Mouse (Mus musculus): ENCODE measurements at regions not wholly inside any gene's neighbourhood (a gene's known extent, or its start where the extent isn't known, plus 50 kb on each side); places are given as distances from the start of the nearest gene placed in this dataset.

DNA sequence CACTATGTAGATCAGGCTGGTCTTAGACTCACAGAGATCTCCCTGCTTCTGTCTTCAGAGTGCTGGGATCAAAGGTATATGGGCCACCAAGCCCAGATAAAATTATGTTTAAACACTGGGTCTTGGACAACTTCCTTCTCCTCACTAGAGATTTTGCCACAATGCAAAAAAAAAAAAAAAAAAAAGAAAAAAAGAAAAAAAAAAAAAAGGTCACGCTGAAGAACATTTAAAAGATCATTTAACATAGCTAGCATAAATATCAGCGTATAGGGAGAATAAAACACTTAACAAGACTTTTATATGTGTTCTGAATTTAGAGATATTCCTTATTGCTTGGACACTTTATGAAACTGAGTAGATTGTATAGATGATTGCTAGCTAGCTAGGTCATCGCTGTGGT, 137.1 kb upstream of the Slc38a2 start:
- DNase-seq (ENCODE audit: low read depth in 3 of 3, low spot score in 3 of 3), result no peak
- no peak overlapping the region for H3K4me2 ChIP-seq (ENCODE audit: low read depth)
- H3K4me1 ChIP-seq (replicated peaks; ENCODE audit: control insufficient read depth in 2 of 2, insufficient read depth in 2 of 2, low read length in 1 of 2), result peaks cover 0 to 3% of the 10 kb centered on the region in 2 experiments; a peak in 1 of 4 replicates
- H3K27ac ChIP-seq, result no peak overlapping the region
- WGBS (ENCODE audit: insufficient replicate concordance), result 65% methylated on average over 3 of the region's 3 CpGs
- H3K27me3 ChIP-seq (ENCODE audit: control insufficient read depth, insufficient read depth, low read length), result no peaks in the 10 kb centered on the region
- H3K9me3 ChIP-seq (ENCODE audit: control insufficient read depth, low read length), result no peaks in the 10 kb centered on the region
- ATAC-seq (ENCODE audit: insufficient read depth), result no peak
- H3K9ac ChIP-seq (replicated peaks), result no peak overlapping the region
- H3K36me3 ChIP-seq (replicated peaks; ENCODE audit: control insufficient read depth, insufficient read depth, low read depth), result no peaks in the 10 kb centered on the region
- no peak overlapping the region for H3K4me3 ChIP-seq (ENCODE audit: insufficient read depth in 1 of 2, low read depth in 2 of 2, low read length in 2 of 2)
- TF ChIP-seq EP300 (IDR thresholded peaks at IDR 0.05; ENCODE audit: low read depth) (no peak), CTCF (IDR thresholded peaks at IDR 0.05; ENCODE audit: low read depth) (no peak)

GRCm38 (mm10) chr15:96834862-96835261, 135.3 kb upstream of the Slc38a2 start:
- Histone ChIP-seq H3K9me3 (ENCODE audit: control insufficient read depth, low read length) (no peaks in the 10 kb centered on the region), H3K4me2 (ENCODE audit: low read depth) (no peak overlapping the region), H3K4me3 (ENCODE audit: insufficient read depth in 1 of 2, low read depth in 2 of 2, low read length in 2 of 2) (no peak overlapping the region), H3K27ac (no peak overlapping the region), H3K27me3 (ENCODE audit: control insufficient read depth, insufficient read depth, low read length) (no peaks in the 10 kb centered on the region), H3K4me1 (replicated peaks; ENCODE audit: control insufficient read depth in 2 of 2, insufficient read depth in 2 of 2, low read length in 1 of 2) (peaks cover 0 to 3% of the 10 kb centered on the region in 2 experiments; a peak in 1 of 4 replicates), H3K9ac (replicated peaks) (no peak overlapping the region), H3K36me3 (replicated peaks; ENCODE audit: control insufficient read depth, insufficient read depth, low read depth) (no peaks in the 10 kb centered on the region)
- ATAC-seq (ENCODE audit: insufficient read depth) (no peak), DNase-seq (ENCODE audit: low read depth in 3 of 3, low spot score in 3 of 3) (no peak)
- no peak for TF ChIP-seq EP300 (IDR thresholded peaks at IDR 0.05; ENCODE audit: low read depth)
- WGBS (ENCODE audit: insufficient replicate concordance), result 63% methylated on average over 9 of the region's 9 CpGs

GRCm38 (mm10) chr15:96834162-96834843, 134.8 kb upstream of the Slc38a2 start:
- Histone ChIP-seq H3K4me3 (ENCODE audit: insufficient read depth in 1 of 2, low read depth in 2 of 2, low read length in 2 of 2) (no peak overlapping the region), H3K27me3 (ENCODE audit: control insufficient read depth, insufficient read depth, low read length) (no peaks in the 10 kb centered on the region), H3K9ac (replicated peaks) (no peak overlapping the region), H3K4me2 (ENCODE audit: low read depth) (no peak overlapping the region), H3K4me1 (replicated peaks; ENCODE audit: control insufficient read depth in 2 of 2, insufficient read depth in 2 of 2, low read length in 1 of 2) (peaks cover 0 to 3% of the 10 kb centered on the region in 2 experiments; a peak in 1 of 4 replicates), H3K27ac (no peak overlapping the region), H3K9me3 (ENCODE audit: control insufficient read depth, low read length) (no peaks in the 10 kb centered on the region), H3K36me3 (replicated peaks; ENCODE audit: control insufficient read depth, insufficient read depth, low read depth) (no peaks in the 10 kb centered on the region)
- TF ChIP-seq EP300 (IDR thresholded peaks at IDR 0.05; ENCODE audit: low read depth) (no peak), CTCF (IDR thresholded peaks at IDR 0.05; ENCODE audit: low read depth) (no peak)
- DNase-seq (ENCODE audit: low read depth in 3 of 3, low spot score in 3 of 3) (no peak), ATAC-seq (ENCODE audit: insufficient read depth) (no peak)
- WGBS (ENCODE audit: insufficient replicate concordance), result 54% methylated on average over 10 of the region's 10 CpGs

DNA sequence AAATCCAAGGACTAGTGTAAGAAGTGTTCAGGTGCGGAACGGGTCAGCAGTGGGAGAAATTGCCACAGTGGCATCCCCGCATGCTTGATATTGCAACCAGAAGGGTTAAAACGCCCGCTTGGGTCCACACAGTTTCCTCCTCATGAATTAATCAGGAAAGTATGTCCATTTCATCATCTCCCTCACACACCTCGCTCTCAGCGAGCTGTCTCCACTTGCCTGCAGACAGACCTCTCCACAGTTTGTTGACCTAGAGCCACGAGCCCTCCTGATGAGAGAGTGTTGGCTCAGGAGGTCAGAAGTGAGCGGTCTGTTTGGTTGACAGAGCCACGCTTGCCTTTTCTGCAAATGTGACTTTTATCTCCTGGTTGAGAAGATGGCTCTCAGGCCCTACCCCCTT, 132.9 kb upstream of the Slc38a2 start:
- no peak for TF ChIP-seq EP300 (IDR thresholded peaks at IDR 0.05; ENCODE audit: low read depth)
- TF ChIP-seq CTCF (IDR thresholded peaks at IDR 0.05; ENCODE audit: low read depth), result no peak
- H3K36me3 ChIP-seq (replicated peaks; ENCODE audit: control insufficient read depth, insufficient read depth, low read depth), result no peaks in the 10 kb centered on the region
- H3K27ac ChIP-seq, result no peak overlapping the region
- peak; percentile 47; the same call in 1 of the 2 replicates for ATAC-seq (ENCODE audit: insufficient read depth)
- no peak overlapping the region for H3K9ac ChIP-seq (replicated peaks)
- DNase-seq (ENCODE audit: low read depth in 3 of 3, low spot score in 3 of 3), result no peak
- no peak overlapping the region for H3K4me2 ChIP-seq (ENCODE audit: low read depth)
- H3K4me1 ChIP-seq (replicated peaks; ENCODE audit: control insufficient read depth in 2 of 2, insufficient read depth in 2 of 2, low read length in 1 of 2), result peaks cover 0 to 3% of the 10 kb centered on the region in 2 experiments; a peak in 1 of 4 replicates
- 66% methylated on average over 10 of the region's 10 CpGs for WGBS (ENCODE audit: insufficient replicate concordance)
- H3K27me3 ChIP-seq (ENCODE audit: control insufficient read depth, insufficient read depth, low read length), result no peaks in the 10 kb centered on the region
- H3K4me3 ChIP-seq (ENCODE audit: insufficient read depth in 1 of 2, low read depth in 2 of 2, low read length in 2 of 2), result no peak overlapping the region
- H3K9me3 ChIP-seq (ENCODE audit: control insufficient read depth, low read length), result no peaks in the 10 kb centered on the region

GRCm38 (mm10) chr15:96831256-96831655, 131.7 kb upstream of the Slc38a2 start:
- Histone ChIP-seq H3K27me3 (ENCODE audit: control insufficient read depth, insufficient read depth, low read length) (no peaks in the 10 kb centered on the region), H3K36me3 (replicated peaks; ENCODE audit: control insufficient read depth, insufficient read depth, low read depth) (no peaks in the 10 kb centered on the region), H3K27ac (no peak overlapping the region), H3K9ac (replicated peaks) (no peak overlapping the region), H3K4me3 (ENCODE audit: insufficient read depth in 1 of 2, low read depth in 2 of 2, low read length in 2 of 2) (no peak overlapping the region), H3K9me3 (ENCODE audit: control insufficient read depth, low read length) (no peaks in the 10 kb centered on the region), H3K4me1 (replicated peaks; ENCODE audit: control insufficient read depth in 2 of 2, insufficient read depth in 2 of 2, low read length in 1 of 2) (peaks cover 0 to 3% of the 10 kb centered on the region in 2 experiments; a peak in 1 of 4 replicates), H3K4me2 (ENCODE audit: low read depth) (no peak overlapping the region)
- DNase-seq (ENCODE audit: low read depth in 3 of 3, low spot score in 3 of 3) (no peak), ATAC-seq (ENCODE audit: insufficient read depth) (no peak)
- 83% methylated on average over 10 of the region's 10 CpGs for WGBS (ENCODE audit: insufficient replicate concordance)
- no peak for TF ChIP-seq EP300 (IDR thresholded peaks at IDR 0.05; ENCODE audit: low read depth)
- TF ChIP-seq CTCF (IDR thresholded peaks at IDR 0.05; ENCODE audit: low read depth), result no peak

Data from liver, embryonic 14.5 days (tissue).